Mouse (Mus musculus): ENCODE results near the gene Morc1. TPM values are rescaled to one million over a fixed set of nuclear protein-coding genes. Genes with fewer than 3 reads are reported as not detected.

Morc1 gene
- not detected in 2 replicates for total RNA-seq (2015)
- not detected in 2 replicates for total RNA-seq (2017)

- ATAC-seq (replicated peaks; ENCODE audit: poor library complexity), result no peak; the same call in 1 of the 2 replicates
Observed at GRCm38 (mm10) chr16:48431027-48431426, at the start of gene Morc1. Morc1 (plus strand) TSS chr16:48431237.

- ATAC-seq (replicated peaks; ENCODE audit: poor library complexity), result no peak
Observed at GRCm38 (mm10) chr16:48383582-48384257, 47.3 kb upstream of the Morc1 start.

GRCm38 (mm10) chr16:48386982-48387381 is 44.1 kb upstream of the Morc1 start:
- no peak for ATAC-seq (replicated peaks; ENCODE audit: poor library complexity)

- no peak for ATAC-seq (replicated peaks; ENCODE audit: poor library complexity)
Observed at GRCm38 (mm10) chr16:48395278-48395677, 35.8 kb upstream of the Morc1 start.

GRCm38 (mm10) chr16:48402963-48403362 is 28.1 kb upstream of the Morc1 start:
- no peak for ATAC-seq (replicated peaks; ENCODE audit: poor library complexity)

- peak; percentile 71 for ATAC-seq (replicated peaks; ENCODE audit: poor library complexity)
Observed at GRCm38 (mm10) chr16:48403423-48403822, 27.6 kb upstream of the Morc1 start.

GRCm38 (mm10) chr16:48404009-48404408 is 27.0 kb upstream of the Morc1 start:
- no peak for ATAC-seq (replicated peaks; ENCODE audit: poor library complexity)

- no peak for ATAC-seq (replicated peaks; ENCODE audit: poor library complexity)
Observed at GRCm38 (mm10) chr16:48405674-48406403, 25.2 kb upstream of the Morc1 start.

- ATAC-seq (replicated peaks; ENCODE audit: poor library complexity), result no peak
Observed at GRCm38 (mm10) chr16:48409580-48409979, 21.5 kb upstream of the Morc1 start.

- no peak for ATAC-seq (replicated peaks; ENCODE audit: poor library complexity)
Observed at GRCm38 (mm10) chr16:48410125-48410524, 20.9 kb upstream of the Morc1 start.

- no peak for ATAC-seq (replicated peaks; ENCODE audit: poor library complexity)
Observed at GRCm38 (mm10) chr16:48412246-48412645, 18.8 kb upstream of the Morc1 start, which contains the start of gene Gm5485. Gm5485 (minus strand) TSS chr16:48412416.

- no peak for ATAC-seq (replicated peaks; ENCODE audit: poor library complexity)
Observed at GRCm38 (mm10) chr16:48418557-48418956, 12.5 kb upstream of the Morc1 start.

GRCm38 (mm10) chr16:48419035-48419434 is 12.0 kb upstream of the Morc1 start:
- peak; percentile 72 for ATAC-seq (replicated peaks; ENCODE audit: poor library complexity)

GRCm38 (mm10) chr16:48422501-48422900 is 8.5 kb upstream of the Morc1 start:
- no peak; the same call in 1 of the 2 replicates for ATAC-seq (replicated peaks; ENCODE audit: poor library complexity)

GRCm38 (mm10) chr16:48424069-48424468 is 7.0 kb upstream of the Morc1 start:
- no peak for ATAC-seq (replicated peaks; ENCODE audit: poor library complexity)

- ATAC-seq (replicated peaks; ENCODE audit: poor library complexity), result no peak
Observed at GRCm38 (mm10) chr16:48429427-48429826, 1.6 kb upstream of the Morc1 start.

- ATAC-seq (replicated peaks; ENCODE audit: poor library complexity), result no peak
Observed at GRCm38 (mm10) chr16:48435454-48435853, 4.4 kb downstream of the Morc1 start.

- ATAC-seq (replicated peaks; ENCODE audit: poor library complexity), result peak; percentile 23
Observed at GRCm38 (mm10) chr16:48437476-48437875, 6.4 kb downstream of the Morc1 start.

GRCm38 (mm10) chr16:48444589-48444988 is 13.6 kb downstream of the Morc1 start:
- ATAC-seq (replicated peaks; ENCODE audit: poor library complexity), result no peak

- no peak for ATAC-seq (replicated peaks; ENCODE audit: poor library complexity)
Observed at GRCm38 (mm10) chr16:48446161-48446925, 15.3 kb downstream of the Morc1 start.

GRCm38 (mm10) chr16:48453264-48453663 is 22.2 kb downstream of the Morc1 start:
- no peak for ATAC-seq (replicated peaks; ENCODE audit: poor library complexity)
